Mouse (Mus musculus) hindbrain, postnatal 0 days (tissue): ENCODE data around the gene Tbc1d22a. TPM values are rescaled to one million over a fixed set of nuclear protein-coding genes. Genes with fewer than 3 reads are reported as not detected.

Experiments
- ATAC-seq: fragments of 200-750 bp; cut with Nextera tagmentation; 2 replicates; pipeline ENCODE4 v1.8.0; 2017; ENCODE audit warnings: mild to moderate bottlenecking, moderate TSS enrichment, moderate library complexity
- DNase-seq: peaks from one replicate; pipeline ENCODE4 v3.0.0-alpha.2; 2015; ENCODE audit warnings: low spot score
- H3K27ac ChIP-seq: fragments of 300-500 bp; sonication (generic); 2 replicates; pipeline ENCODE4 v1.5.1; 2014; ENCODE audit warnings: mild to moderate bottlenecking
- H3K27me3 ChIP-seq: fragments of 300-500 bp; sonication (generic); 2 replicates; pipeline ENCODE4 v1.6.1; 2014; ENCODE audit warnings: low read length, mixed read lengths; ENCODE audit not compliant: insufficient read depth
- H3K36me3 ChIP-seq: fragments of 300-500 bp; sonication (generic); 2 replicates; pipeline ENCODE4 v1.6.1; 2014; ENCODE audit warnings: low read length, mixed read lengths; ENCODE audit not compliant: insufficient read depth
- H3K4me1 ChIP-seq: fragments of 300-500 bp; sonication (generic); 2 replicates; pipeline ENCODE4 v1.6.1; 2014; ENCODE audit warnings: antibody characterized with exemption, low read length, mixed read lengths; ENCODE audit not compliant: insufficient read depth
- H3K4me2 ChIP-seq: fragments of 300-500 bp; sonication (generic); 2 replicates; pipeline ENCODE4 v1.6.1; 2014; ENCODE audit warnings: low read depth, mild to moderate bottlenecking, low read length, moderate library complexity, mixed read lengths
- H3K4me3 ChIP-seq: fragments of 300-500 bp; sonication (generic); 2 replicates; pipeline ENCODE4 v1.5.1; 2014; ENCODE audit warnings: low read length
- H3K9ac ChIP-seq: fragments of 300-500 bp; sonication (generic); replicated peaks from 2 replicates; pipeline ENCODE4 v1.6.1; 2014; ENCODE audit warnings: mild to moderate bottlenecking, low read length, moderate library complexity, mixed read lengths
- H3K9me3 ChIP-seq: fragments of 300-500 bp; sonication (generic); 2 replicates; pipeline ENCODE4 v1.6.1; 2016; ENCODE audit warnings: low read length, mixed read lengths
- CTCF ChIP-seq: IDR thresholded peaks from 2 replicates; pipeline ENCODE4 v1.5.1; 2016; ENCODE audit warnings: antibody characterized with exemption, control low read depth, low read depth
- WGBS: fragments of 180-500 bp; shearing (Covaris S2); extraction: QIAGEN DNeasy Blood & Tissue Kit; methylation state at CpG from one replicate; pipeline ENCODE4 v1.1.7; 2014; 5-methylcytosine and 5-hydroxymethylcytosine counted together
- polyA plus RNA-seq: library from polyadenylated mRNA; unstranded; fragments of >200 nt; fragmentation: Nextera tagmentation; extraction: Ambion mirVana; gene quantifications from 2 replicates; pipeline ENCODE4 v1.2.1, GENCODE M21; 2015
- total RNA-seq: library from RNA; depleted of rRNA; stranded (reverse); fragments of >200 nt; gene quantifications from 2 replicates; pipeline ENCODE4 v1.2.3, GENCODE M21; 2014

The Tbc1d22a gene
- total and polyA plus RNA-seq, 2 experiments from 2014 or later, result 13.6 to 26.2 TPM

DNA sequence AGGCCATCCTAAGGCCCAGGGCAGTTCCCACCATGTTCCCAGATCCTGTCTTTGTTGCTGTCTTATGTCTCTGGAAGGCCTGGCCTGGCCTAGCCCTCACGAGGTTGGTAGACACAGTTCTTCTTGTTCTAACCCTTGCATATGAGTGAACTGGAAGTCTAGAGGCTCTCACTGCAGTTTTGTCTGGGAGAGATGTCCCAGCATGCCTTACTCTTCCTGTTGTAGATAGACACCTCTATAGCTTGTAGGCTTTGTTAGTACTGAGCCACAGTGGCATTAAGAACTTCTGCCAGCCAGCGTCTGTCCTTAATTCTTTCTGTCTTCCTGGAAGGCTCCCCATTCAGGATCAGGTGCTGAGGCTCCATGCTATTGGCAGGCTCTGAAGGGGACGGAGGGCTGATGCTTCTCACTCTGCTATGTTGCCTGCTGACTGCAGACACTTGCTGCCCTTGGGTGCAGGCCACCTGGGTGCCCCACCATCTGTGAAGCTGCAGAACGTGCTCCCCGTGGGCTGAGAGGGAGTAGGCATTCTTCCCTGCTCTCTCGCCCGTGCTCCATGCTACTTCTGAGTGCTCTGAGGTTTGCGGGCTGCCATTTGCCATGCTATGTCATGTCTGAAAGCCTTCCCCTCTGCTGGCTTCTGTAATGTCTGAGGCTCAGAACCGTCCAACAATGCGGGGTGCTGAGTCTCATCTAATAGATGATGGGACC, 150.8 kb downstream of the Tbc1d22a start:
- ATAC-seq (no peak), DNase-seq (no peak)
- Histone ChIP-seq H3K9me3 (no peaks in the 10 kb centered on the region), H3K4me2 (no peak overlapping the region), H3K27me3 (no peaks in the 10 kb centered on the region), H3K36me3 (no peaks in the 10 kb centered on the region), H3K4me3 (no peak overlapping the region), H3K4me1 (peaks cover 40% of the 10 kb centered on the region), H3K9ac (0 out of 2 replicates have a peak overlapping the region, but pooled peaks have one; percentile 13), H3K27ac (no peak overlapping the region)
- TF ChIP-seq CTCF, result no peak
- 60% methylated on average over 10 of the region's 10 CpGs for WGBS

DNA sequence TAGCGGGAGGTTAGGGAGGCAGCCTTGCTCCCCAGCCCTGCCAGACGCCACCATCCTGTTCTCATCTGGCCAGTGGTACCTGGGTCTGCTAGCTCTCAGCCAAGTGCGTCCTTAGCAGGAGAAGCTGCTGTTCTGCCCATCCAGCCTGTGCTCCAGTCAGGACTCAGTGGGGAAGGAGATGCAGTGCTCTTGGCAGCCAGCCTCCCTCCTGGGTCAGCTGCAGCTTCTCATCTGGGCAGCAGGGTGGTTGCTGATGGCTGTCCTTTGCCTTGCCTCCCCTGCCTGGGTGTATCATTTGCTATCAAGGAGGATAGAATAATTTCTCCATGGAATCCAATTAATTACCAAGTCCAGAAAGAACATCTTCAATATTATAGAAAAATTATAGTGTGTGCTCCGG, 152.5 kb downstream of the Tbc1d22a start:
- Histone ChIP-seq H3K9me3 (no peaks in the 10 kb centered on the region), H3K4me1 (peaks cover 40% of the 10 kb centered on the region), H3K27me3 (no peaks in the 10 kb centered on the region), H3K36me3 (no peaks in the 10 kb centered on the region), H3K27ac (no peak overlapping the region; the same call in 1 of the 2 replicates), H3K4me3 (no peak overlapping the region), H3K9ac (no peak overlapping the region), H3K4me2 (no peak overlapping the region)
- no peak for TF ChIP-seq CTCF
- peak; percentile 26 for DNase-seq
- no peak for ATAC-seq
- WGBS, result 62% methylated on average over 4 of the region's 4 CpGs

DNA sequence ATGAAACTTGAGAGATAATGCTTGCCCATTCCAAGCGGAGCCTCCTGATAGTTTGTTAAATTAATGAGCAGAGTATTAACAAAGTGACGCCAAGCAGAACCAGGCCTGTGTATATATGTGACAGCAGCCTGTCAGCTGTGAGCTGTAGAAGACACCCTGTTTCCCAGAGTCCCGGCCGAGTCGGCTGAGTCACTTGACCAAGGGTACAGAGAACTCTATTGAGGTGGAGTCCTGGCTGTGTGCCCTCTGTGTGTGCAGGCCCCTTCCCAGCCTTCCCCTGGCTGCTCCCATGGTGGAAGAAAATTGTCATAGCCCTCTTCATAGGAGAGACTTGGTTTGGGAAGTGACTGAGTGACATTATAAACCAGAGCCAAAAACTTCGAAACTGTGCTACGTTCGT, 153.0 kb downstream of the Tbc1d22a start:
- no peak overlapping the region for H3K27ac ChIP-seq
- no peak overlapping the region for H3K4me2 ChIP-seq
- peaks cover 39% of the 10 kb centered on the region for H3K4me1 ChIP-seq
- TF ChIP-seq CTCF, result no peak
- H3K9ac ChIP-seq, result no peak overlapping the region
- WGBS, result 33% methylated on average over 8 of the region's 8 CpGs
- H3K4me3 ChIP-seq, result no peak overlapping the region
- no peaks in the 10 kb centered on the region for H3K9me3 ChIP-seq
- ATAC-seq, result peak; percentile 55
- no peaks in the 10 kb centered on the region for H3K27me3 ChIP-seq
- H3K36me3 ChIP-seq, result no peaks in the 10 kb centered on the region
- DNase-seq, result peak; percentile 56

DNA sequence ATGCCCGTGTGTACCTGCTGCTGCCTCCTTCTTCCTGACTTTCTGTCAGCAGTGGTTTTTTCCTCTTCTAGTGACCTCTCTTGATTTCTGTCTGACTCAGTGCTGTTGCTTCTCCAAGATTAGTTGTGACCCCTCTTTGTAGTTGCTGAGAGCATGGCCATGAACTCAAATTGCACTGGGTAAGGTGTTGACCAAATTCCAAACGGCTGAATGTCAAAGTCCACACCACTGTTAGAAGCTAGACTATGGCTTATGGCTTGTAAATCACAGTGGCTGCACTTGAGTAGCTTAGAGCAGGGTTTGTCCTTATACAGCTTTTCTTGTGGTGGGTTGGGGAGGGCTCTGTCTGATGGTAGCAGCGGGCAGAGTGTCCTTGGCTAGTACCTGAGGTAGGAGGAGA, 156.6 kb downstream of the Tbc1d22a start:
- H3K36me3 ChIP-seq, result no peaks in the 10 kb centered on the region
- no peak overlapping the region for H3K27ac ChIP-seq
- no peak for DNase-seq
- H3K4me2 ChIP-seq, result no peak overlapping the region
- no peak for ATAC-seq
- TF ChIP-seq CTCF, result no peak
- H3K27me3 ChIP-seq, result no peaks in the 10 kb centered on the region
- 86% methylated on average over 3 of the region's 3 CpGs for WGBS
- peaks cover 11% of the 10 kb centered on the region for H3K4me1 ChIP-seq
- H3K4me3 ChIP-seq, result no peak overlapping the region
- H3K9me3 ChIP-seq, result no peaks in the 10 kb centered on the region
- H3K9ac ChIP-seq, result no peak overlapping the region

DNA sequence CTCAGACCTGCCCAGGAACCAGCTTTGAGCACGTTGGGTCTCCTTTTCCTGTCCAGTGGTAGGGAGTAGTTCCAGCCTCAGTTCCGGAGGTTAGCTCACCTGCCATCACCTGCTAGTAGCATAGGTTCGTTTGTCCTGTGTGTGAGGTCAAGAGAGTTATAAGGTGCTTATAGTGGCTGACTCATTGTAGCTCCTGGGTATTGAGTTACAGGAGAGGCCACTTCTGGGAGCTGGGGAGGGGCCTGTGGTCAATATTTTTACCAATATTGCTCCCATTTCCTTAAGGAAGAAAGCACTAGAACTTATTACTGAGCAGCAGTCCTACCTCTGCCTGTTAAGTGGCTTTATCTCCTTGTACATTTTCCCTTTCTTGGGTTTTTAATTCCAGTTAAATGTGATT, 161.0 kb downstream of the Tbc1d22a start:
- no peak overlapping the region for H3K9ac ChIP-seq
- no peaks in the 10 kb centered on the region for H3K9me3 ChIP-seq
- ATAC-seq (no peak), DNase-seq (no peak)
- H3K4me3 ChIP-seq, result no peak overlapping the region
- WGBS, result 89% methylated on average over 3 of the region's 3 CpGs
- H3K27me3 ChIP-seq, result no peaks in the 10 kb centered on the region
- H3K27ac ChIP-seq, result no peak overlapping the region
- no peak overlapping the region for H3K4me2 ChIP-seq
- no peak for TF ChIP-seq CTCF
- H3K36me3 ChIP-seq, result no peaks in the 10 kb centered on the region
- no peaks in the 10 kb centered on the region for H3K4me1 ChIP-seq

DNA sequence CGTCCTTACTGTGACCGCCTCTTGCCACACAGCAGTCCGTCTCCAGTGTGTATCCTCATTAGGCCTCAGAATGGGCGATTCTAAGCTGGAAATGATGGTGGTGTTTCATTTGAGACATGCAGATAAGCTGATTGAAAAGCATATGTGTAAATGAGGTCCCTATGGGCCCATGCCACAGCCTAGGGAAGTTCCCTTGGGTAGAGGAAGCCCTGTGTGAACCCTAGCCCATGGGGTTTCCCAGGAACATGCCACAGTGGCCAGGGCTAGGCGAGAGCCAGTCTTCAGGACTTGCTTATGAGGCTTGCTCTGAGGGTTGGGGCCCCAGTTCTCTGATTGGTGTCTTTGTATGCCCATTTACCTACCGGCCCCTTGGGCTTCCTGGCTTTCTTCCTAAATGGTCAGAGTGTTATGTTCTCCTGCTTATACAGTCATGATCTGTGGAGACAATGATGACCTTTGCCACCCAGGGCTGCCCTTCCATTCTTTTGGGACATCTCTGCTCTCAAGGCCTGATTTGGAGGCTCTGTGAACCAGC, 161.7 kb downstream of the Tbc1d22a start:
- Histone ChIP-seq H3K27me3 (no peaks in the 10 kb centered on the region), H3K4me2 (no peak overlapping the region), H3K36me3 (no peaks in the 10 kb centered on the region), H3K4me1 (no peaks in the 10 kb centered on the region), H3K9ac (no peak overlapping the region), H3K27ac (no peak overlapping the region), H3K9me3 (no peaks in the 10 kb centered on the region), H3K4me3 (no peak overlapping the region)
- TF ChIP-seq CTCF, result no peak
- WGBS, result 83% methylated on average over 6 of the region's 6 CpGs
- no peak for DNase-seq
- no peak for ATAC-seq

DNA sequence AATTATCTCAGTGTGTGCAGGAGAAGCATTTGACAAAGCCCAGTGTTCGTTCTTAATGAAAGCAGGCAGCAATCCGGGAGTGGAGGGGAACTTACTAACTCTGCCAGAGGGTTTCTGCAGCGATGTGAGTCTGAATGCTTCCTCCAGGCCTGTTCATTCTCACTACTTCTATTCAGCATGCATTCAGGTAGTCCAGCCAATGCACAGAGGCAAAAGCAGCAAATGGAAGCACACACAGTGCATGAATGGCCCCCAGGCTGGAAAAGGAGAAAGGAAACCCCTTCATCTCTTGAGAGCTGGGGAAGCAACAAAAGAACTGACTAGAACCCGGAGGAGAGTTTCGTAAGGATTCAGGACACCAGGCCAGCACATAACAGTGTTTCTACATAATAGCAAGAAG, 169.0 kb downstream of the Tbc1d22a start:
- DNase-seq, result no peak
- WGBS, result 52% methylated on average over 5 of the region's 5 CpGs
- TF ChIP-seq CTCF, result no peak
- ATAC-seq, result no peak
- H3K4me1 ChIP-seq, result 0 out of 2 replicates have a peak, but pooled peaks cover 4% of the 10 kb centered on the region
- H3K36me3 ChIP-seq, result no peaks in the 10 kb centered on the region
- no peaks in the 10 kb centered on the region for H3K9me3 ChIP-seq
- no peaks in the 10 kb centered on the region for H3K27me3 ChIP-seq
- H3K4me3 ChIP-seq, result no peak overlapping the region
- peak overlapping the region; percentile 54; the same call in 1 of the 2 replicates for H3K27ac ChIP-seq
- H3K9ac ChIP-seq, result no peak overlapping the region
- H3K4me2 ChIP-seq, result no peak overlapping the region
